ENCODE assay signal across 7 mouse cellular contexts in the genomic region with DNA sequence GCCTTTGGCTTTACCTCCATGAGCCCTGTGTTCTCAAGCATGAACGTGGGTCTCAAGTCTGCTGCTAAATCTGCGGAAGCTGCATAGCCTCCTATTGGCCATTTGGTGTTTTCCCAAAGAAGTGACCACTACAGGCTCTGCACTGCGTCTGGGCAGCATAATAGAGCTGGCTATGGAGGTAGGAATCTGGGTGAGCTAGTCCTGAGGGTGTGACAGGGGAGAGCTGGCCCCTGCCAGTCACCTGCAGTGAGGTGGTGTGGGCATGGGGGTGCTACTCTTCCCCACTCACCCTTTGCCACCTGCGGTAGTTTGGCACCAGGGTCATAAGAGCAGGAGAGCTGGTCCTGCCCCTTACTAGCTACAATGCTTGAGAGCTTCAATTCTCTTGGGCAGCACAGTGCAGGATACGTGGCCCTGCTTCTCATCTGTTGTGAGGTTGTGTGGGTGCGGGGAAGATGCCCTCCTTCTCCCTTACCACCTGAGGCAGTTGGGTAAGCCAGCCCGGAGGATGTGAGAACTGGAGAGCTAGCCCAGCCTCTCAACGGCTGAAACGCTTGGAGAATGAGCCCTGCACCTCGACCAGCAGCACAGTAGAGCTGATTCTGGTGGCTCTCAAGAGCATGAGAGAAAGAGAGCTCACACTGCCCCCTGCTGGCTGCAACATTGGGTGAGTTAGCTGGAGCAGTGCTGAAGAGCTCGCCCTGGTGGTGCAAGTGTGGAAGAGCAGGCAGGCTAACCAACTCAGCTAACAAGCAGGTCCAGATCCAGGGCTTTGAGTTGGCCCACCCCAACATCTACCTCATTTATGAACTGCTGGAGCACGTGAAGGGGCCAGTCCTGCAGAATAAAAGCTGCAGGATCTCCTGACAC. TPM values are rescaled to one million over a fixed set of nuclear protein-coding genes. Genes with fewer than 3 reads are reported as not detected.
DNase-seq lines count a peak whose midpoint lies in the region; ATAC-seq and TF ChIP-seq lines count a peak whose summit lies in the region.

No protein-coding gene starts in this region.

- H3K27ac ChIP-seq in intestine, embryonic 14.5 days (ENCODE audit: low read depth) = no peak overlapping the region
- no peak overlapping the region for H3K27ac ChIP-seq in small intestine, adult 2 months (ENCODE audit: insufficient read depth, low read depth, low read length)

- no peaks in the 10 kb centered on the region for H3K4me1 ChIP-seq in intestine, embryonic 14.5 days (replicated peaks; ENCODE audit: control insufficient read depth, insufficient read depth, low read length)
- no peaks in the 10 kb centered on the region for H3K4me1 ChIP-seq in small intestine, adult 2 months (ENCODE audit: control insufficient read depth, insufficient read depth, insufficient read length, low read length)

- no peaks in the 10 kb centered on the region for H3K27me3 ChIP-seq in intestine, embryonic 14.5 days (replicated peaks; ENCODE audit: control insufficient read depth, insufficient read depth, low read length)
- no peaks in the 10 kb centered on the region for H3K27me3 ChIP-seq in small intestine, adult 2 months (ENCODE audit: control insufficient read depth, insufficient read depth, low read length)

- H3K36me3 ChIP-seq in intestine, embryonic 14.5 days (ENCODE audit: control insufficient read depth, insufficient read depth, low read length) = no peaks in the 10 kb centered on the region
- no peaks in the 10 kb centered on the region for H3K36me3 ChIP-seq in small intestine, adult 2 months (ENCODE audit: control insufficient read depth, insufficient read depth, low read length)

- H3K9ac ChIP-seq in intestine, embryonic 14.5 days (ENCODE audit: low read length) = no peak overlapping the region

- peak; percentile 73 to 92 for DNase-seq in adrenal gland, adult (ENCODE audit: inconsistent age in 2 of 2, low spot score in 1 of 2)
- DNase-seq in gastrocnemius, postnatal 10 days = peak; percentile 90
- peak; percentile 91 for DNase-seq in intestine, embryonic 14.5 days (ENCODE audit: low spot score)
- DNase-seq in left cerebral cortex, adult 9 months (ENCODE audit: low spot score in 2 of 2) = peak; percentile 51 to 91
- DNase-seq in mesoderm, embryonic 11.5 days (ENCODE audit: low read depth, low spot score) = peak; percentile 87

- H3K9me3 ChIP-seq in intestine, embryonic 14.5 days (ENCODE audit: control insufficient read depth, low read length) = no peaks in the 10 kb centered on the region

- H3K4me2 ChIP-seq in intestine, embryonic 14.5 days (ENCODE audit: low read length) = no peak overlapping the region

- TF ChIP-seq CTCF in small intestine, adult 2 months (IDR thresholded peaks at IDR 0.05; ENCODE audit: extremely low read depth, insufficient read length, insufficient replicate concordance, low read depth, low read length) = peak; percentile 99

- TF ChIP-seq POLR2A in small intestine, adult 2 months (IDR thresholded peaks at IDR 0.05; ENCODE audit: low read depth, low read length) = no peak

- WGBS in intestine, embryonic 14.5 days = 44% methylated on average over 12 of the region's 12 CpGs
- WGBS in small intestine, adult 2 months = 42% methylated on average over 12 of the region's 12 CpGs

- ATAC-seq in common myeloid progenitor, adult 5-6 weeks (replicated peaks; ENCODE audit: low read depth, poor library complexity, severe bottlenecking) = peak; percentile 99
- peak; percentile 58 for ATAC-seq in intestine, embryonic 14.5 days (replicated peaks; ENCODE audit: low FRiP score, low TSS enrichment, low read depth)

- no peak overlapping the region for H3K4me3 ChIP-seq in intestine, embryonic 14.5 days (ENCODE audit: low read depth, low read length)
- no peak overlapping the region for H3K4me3 ChIP-seq in small intestine, adult 2 months (ENCODE audit: low read depth, low read length)

RNA-seq across cellular contexts. Expression of gene S100a9, which starts 14.3 kb away (rescaled TPM):
- total RNA-seq in common myeloid progenitor, adult 5-6 weeks (2017) = 306 and 341 TPM in 2 replicates
- total RNA-seq in gastrocnemius, postnatal 10 days (2021) = 10 to 100 TPM in 1 of 2 experiments, under 1 TPM in 1; 0.70 to 44.4 TPM
- polyA plus RNA-seq in intestine, embryonic 14.5 days (2014; fragmentation: Nextera tagmentation; extraction: Ambion mirVana) = 1.6 and 5.3 TPM in 2 replicates
- 0.44 TPM in 1 of 2 replicates, not detected in the other for polyA plus RNA-seq in small intestine, adult 2 months (2012; rRNA removed)

RNA-seq across cellular contexts. Expression of gene Pglyrp4, which starts 16.9 kb away (rescaled TPM):
- not detected in 2 replicates for total RNA-seq in common myeloid progenitor, adult 5-6 weeks (2017)
- total RNA-seq in gastrocnemius, postnatal 10 days (2021) = not detected
- polyA plus RNA-seq in intestine, embryonic 14.5 days (2014; fragmentation: Nextera tagmentation; extraction: Ambion mirVana) = not detected in 2 replicates
- not detected in 2 replicates for polyA plus RNA-seq in small intestine, adult 2 months (2012; rRNA removed)

RNA-seq across cellular contexts. Expression of gene S100a8, which starts 41.0 kb away (rescaled TPM):
- total RNA-seq in common myeloid progenitor, adult 5-6 weeks (2017) = 430 and 433 TPM in 2 replicates
- total RNA-seq in gastrocnemius, postnatal 10 days (2021) = 10 to 100 TPM in 1 of 2 experiments, under 1 TPM in 1; 0.94 to 42.3 TPM
- 2.3 and 14.3 TPM in 2 replicates for polyA plus RNA-seq in intestine, embryonic 14.5 days (2014; fragmentation: Nextera tagmentation; extraction: Ambion mirVana)
- 0.29 TPM in 1 of 2 replicates, not detected in the other for polyA plus RNA-seq in small intestine, adult 2 months (2012; rRNA removed)

RNA-seq across cellular contexts. Expression of gene S100a7a, which starts 56.0 kb away (rescaled TPM):
- total RNA-seq in common myeloid progenitor, adult 5-6 weeks (2017) = not detected in 2 replicates
- total RNA-seq in gastrocnemius, postnatal 10 days (2021) = not detected
- 0.13 TPM in 1 of 2 replicates, not detected in the other for polyA plus RNA-seq in intestine, embryonic 14.5 days (2014; fragmentation: Nextera tagmentation; extraction: Ambion mirVana)
- polyA plus RNA-seq in small intestine, adult 2 months (2012; rRNA removed) = 0.11 TPM in 1 of 2 replicates, not detected in the other
